Mouse (Mus musculus): ENCODE results near the gene Mthfd1l. TPM values are rescaled to one million over a fixed set of nuclear protein-coding genes. Genes with fewer than 3 reads are reported as not detected.
A peak's percentile ranks its signal among the peaks of the same experiment; 100 is the strongest.

Gene Mthfd1l
- total and polyA plus RNA-seq, 3 experiments: 0.27 to 0.99 (median 0.77) TPM

GRCm38 (mm10) chr10:4079643-4080244 is 106.8 kb downstream of the Mthfd1l start:
- intact Hi-C loops (cut with DNase I): loop anchor here (1.0 to 2.0 kb wide), 3 partner anchors 25 to 255 kb away; no protein-coding TSS in a partner anchor
- H3K79me2 ChIP-seq (replicated peaks; ENCODE audit: control insufficient read depth, insufficient read depth, low read length): no peaks in the 10 kb centered on the region
- H3K4me1 ChIP-seq (ENCODE audit: control insufficient read depth, insufficient read depth, low read length): peaks cover 15% of the 10 kb centered on the region
- DNase-seq: peak; percentile 86 to 88
- H3K27me3 ChIP-seq (ENCODE audit: control insufficient read depth, insufficient read depth, low read length): no peaks in the 10 kb centered on the region
- peak; percentile 52; the same call in 1 of the 2 replicates for TF ChIP-seq POLR2A (IDR thresholded peaks at IDR 0.05; ENCODE audit: insufficient read depth, low read depth, low read length)
- peak; percentile 84; the same call in 1 of the 2 replicates for TF ChIP-seq EP300 (IDR thresholded peaks at IDR 0.05; ENCODE audit: insufficient read depth, low read depth, low read length)
- no peak for TF ChIP-seq CTCF (IDR thresholded peaks at IDR 0.05)
- H3K27ac ChIP-seq: peak overlapping the region; percentile 93
- H3K9ac ChIP-seq (ENCODE audit: low read depth, low read length): no peak overlapping the region
- no peaks in the 10 kb centered on the region for H3K36me3 ChIP-seq (ENCODE audit: control insufficient read depth, insufficient read depth, low read length)
- WGBS: 28% methylated on average over 15 of the region's 15 CpGs
- H3K4me3 ChIP-seq: peak overlapping the region; percentile 45

GRCm38 (mm10) chr10:4083609-4084008 is 110.7 kb downstream of the Mthfd1l start:
- intact Hi-C loops (cut with DNase I): no loop called here
- H3K36me3 ChIP-seq (ENCODE audit: control insufficient read depth, insufficient read depth, low read length): no peaks in the 10 kb centered on the region
- DNase-seq: no peak
- WGBS: 84% methylated on average over 9 of the region's 9 CpGs
- no peak overlapping the region for H3K4me3 ChIP-seq
- H3K9ac ChIP-seq (ENCODE audit: low read depth, low read length): no peak overlapping the region
- peaks cover 11% of the 10 kb centered on the region for H3K4me1 ChIP-seq (ENCODE audit: control insufficient read depth, insufficient read depth, low read length)
- no peak overlapping the region for H3K27ac ChIP-seq
- no peaks in the 10 kb centered on the region for H3K79me2 ChIP-seq (replicated peaks; ENCODE audit: control insufficient read depth, insufficient read depth, low read length)
- no peaks in the 10 kb centered on the region for H3K27me3 ChIP-seq (ENCODE audit: control insufficient read depth, insufficient read depth, low read length)
- TF ChIP-seq POLR2A (IDR thresholded peaks at IDR 0.05; ENCODE audit: insufficient read depth, low read depth, low read length) (no peak), CTCF (IDR thresholded peaks at IDR 0.05) (no peak), EP300 (IDR thresholded peaks at IDR 0.05; ENCODE audit: insufficient read depth, low read depth, low read length) (no peak)

GRCm38 (mm10) chr10:4084907-4085306 is 112.0 kb downstream of the Mthfd1l start:
- H3K4me1 ChIP-seq (ENCODE audit: control insufficient read depth, insufficient read depth, low read length): peaks cover 6% of the 10 kb centered on the region
- H3K27ac ChIP-seq: no peak overlapping the region
- H3K4me3 ChIP-seq: no peak overlapping the region
- TF ChIP-seq EP300 (IDR thresholded peaks at IDR 0.05; ENCODE audit: insufficient read depth, low read depth, low read length) (no peak), POLR2A (IDR thresholded peaks at IDR 0.05; ENCODE audit: insufficient read depth, low read depth, low read length) (no peak), CTCF (IDR thresholded peaks at IDR 0.05) (no peak)
- intact Hi-C loops (cut with DNase I): loop anchor here (5.0 kb wide), 1 partner anchor 88 kb away; no protein-coding TSS in a partner anchor
- no peak for DNase-seq
- no peaks in the 10 kb centered on the region for H3K36me3 ChIP-seq (ENCODE audit: control insufficient read depth, insufficient read depth, low read length)
- no peaks in the 10 kb centered on the region for H3K27me3 ChIP-seq (ENCODE audit: control insufficient read depth, insufficient read depth, low read length)
- H3K79me2 ChIP-seq (replicated peaks; ENCODE audit: control insufficient read depth, insufficient read depth, low read length): no peaks in the 10 kb centered on the region
- WGBS: 88% methylated on average over 4 of the region's 4 CpGs
- no peak overlapping the region for H3K9ac ChIP-seq (ENCODE audit: low read depth, low read length)

- DNase-seq: no peak
- H3K79me2 ChIP-seq (replicated peaks; ENCODE audit: control insufficient read depth, insufficient read depth, low read length): no peaks in the 10 kb centered on the region
- H3K27ac ChIP-seq: no peak overlapping the region
- TF ChIP-seq EP300 (IDR thresholded peaks at IDR 0.05; ENCODE audit: insufficient read depth, low read depth, low read length) (no peak), CTCF (IDR thresholded peaks at IDR 0.05) (no peak), POLR2A (IDR thresholded peaks at IDR 0.05; ENCODE audit: insufficient read depth, low read depth, low read length) (no peak)
- H3K9ac ChIP-seq (ENCODE audit: low read depth, low read length): no peak overlapping the region
- intact Hi-C loops (cut with DNase I): loop anchor here (5.0 kb wide), 1 partner anchor 88 kb away; no protein-coding TSS in a partner anchor
- no peak overlapping the region for H3K4me3 ChIP-seq
- H3K4me1 ChIP-seq (ENCODE audit: control insufficient read depth, insufficient read depth, low read length): peaks cover 4% of the 10 kb centered on the region
- no peaks in the 10 kb centered on the region for H3K36me3 ChIP-seq (ENCODE audit: control insufficient read depth, insufficient read depth, low read length)
- H3K27me3 ChIP-seq (ENCODE audit: control insufficient read depth, insufficient read depth, low read length): no peaks in the 10 kb centered on the region
- 72% methylated on average over 7 of the region's 7 CpGs for WGBS
Measured at GRCm38 (mm10) chr10:4085363-4086141, 112.6 kb downstream of the Mthfd1l start.

- H3K4me3 ChIP-seq: no peak overlapping the region
- H3K4me1 ChIP-seq (ENCODE audit: control insufficient read depth, insufficient read depth, low read length): no peaks in the 10 kb centered on the region
- no peak overlapping the region for H3K9ac ChIP-seq (ENCODE audit: low read depth, low read length)
- H3K36me3 ChIP-seq (ENCODE audit: control insufficient read depth, insufficient read depth, low read length): no peaks in the 10 kb centered on the region
- no peaks in the 10 kb centered on the region for H3K27me3 ChIP-seq (ENCODE audit: control insufficient read depth, insufficient read depth, low read length)
- TF ChIP-seq CTCF (IDR thresholded peaks at IDR 0.05) (no peak), POLR2A (IDR thresholded peaks at IDR 0.05; ENCODE audit: insufficient read depth, low read depth, low read length) (no peak), EP300 (IDR thresholded peaks at IDR 0.05; ENCODE audit: insufficient read depth, low read depth, low read length) (no peak)
- no peaks in the 10 kb centered on the region for H3K79me2 ChIP-seq (replicated peaks; ENCODE audit: control insufficient read depth, insufficient read depth, low read length)
- intact Hi-C loops (cut with DNase I): loop anchor here (5.0 kb wide), 1 partner anchor 90 kb away; no protein-coding TSS in a partner anchor
- no peak for DNase-seq
- no peak overlapping the region for H3K27ac ChIP-seq
- 96% methylated on average over 3 of the region's 3 CpGs for WGBS
Measured at GRCm38 (mm10) chr10:4087563-4087962, 114.6 kb downstream of the Mthfd1l start.

All from heart, adult 2 months (tissue).